Mouse (Mus musculus): ENCODE measurements at regions not wholly inside any gene's neighbourhood (a gene's known extent, or its start where the extent isn't known, plus 50 kb on each side); places are given as distances from the start of the nearest gene placed in this dataset.

DNA sequence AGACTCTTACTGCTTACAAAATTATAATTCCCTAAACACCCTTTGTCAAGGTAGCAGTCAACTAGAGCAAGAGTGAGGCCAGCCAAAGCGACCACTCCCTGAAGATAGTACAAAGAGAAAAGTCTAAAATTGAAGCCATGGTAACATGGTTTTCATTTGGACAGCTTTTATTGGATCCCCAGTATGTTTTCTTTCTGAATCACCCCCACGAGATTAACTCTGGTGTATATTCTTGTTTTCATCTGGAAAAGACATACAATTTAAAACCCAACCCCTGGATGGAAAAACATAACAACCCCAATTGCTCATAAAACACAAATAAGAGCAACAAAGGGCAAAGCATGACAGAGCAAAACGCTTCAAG, 1339.0 kb downstream of the Zfp704 start:
- no peak for TF ChIP-seq CTCF (IDR thresholded peaks at IDR 0.05; ENCODE audit: low read depth, low read length)
- TF ChIP-seq GATA1 (IDR thresholded peaks at IDR 0.05; ENCODE audit: borderline replicate concordance, low read length): no peak
- no peak for TF ChIP-seq TAL1 (conservative IDR thresholded peaks at IDR 0.05; ENCODE audit: low read depth, low read length)
- no peak for TF ChIP-seq POLR2AphosphoS5 (IDR thresholded peaks at IDR 0.05; ENCODE audit: insufficient replicate concordance, low read depth, low read length)
- no peak for TF ChIP-seq GATA2 (IDR thresholded peaks at IDR 0.05; ENCODE audit: borderline replicate concordance, low read depth, low read length)
